Mouse (Mus musculus) myocyte (in vitro differentiated cells): ENCODE data around the gene Plxnc1. TPM values are rescaled to one million over a fixed set of nuclear protein-coding genes. Genes with fewer than 3 reads are reported as not detected.

Experiments
- H3K27me3 ChIP-seq: one replicate; pipeline ENCODE4 v1.6.1; 2011; ENCODE audit not compliant: control insufficient read depth, insufficient read depth, insufficient read length
- H3K36me3 ChIP-seq: one replicate; pipeline ENCODE4 v1.6.1; 2011; ENCODE audit not compliant: control insufficient read depth, insufficient read depth
- H3K4me2 ChIP-seq: one replicate; pipeline ENCODE4 v1.6.1; 2011; ENCODE audit warnings: low read depth, control low read depth
- H3K4me3 ChIP-seq: one replicate; pipeline ENCODE4 v1.5.1; 2011; ENCODE audit warnings: mild to moderate bottlenecking, control low read depth, moderate library complexity
- H3K79me2 ChIP-seq: one replicate; pipeline ENCODE4 v1.6.1; 2011; ENCODE audit not compliant: control insufficient read depth, insufficient read depth
- H3ac ChIP-seq: one replicate; pipeline ENCODE4 v1.6.1; 2011; ENCODE audit not compliant: control insufficient read depth, insufficient read length
- CEBPB ChIP-seq: IDR thresholded peaks from 2 replicates; pipeline ENCODE4 v1.6.1; 2011; ENCODE audit warnings: mild to moderate bottlenecking, moderate library complexity; ENCODE audit not compliant: poor library complexity, insufficient read depth, severe bottlenecking
- E2F4 ChIP-seq: IDR thresholded peaks from one replicate; pipeline ENCODE4 v1.6.1; 2011; ENCODE audit warnings: mild to moderate bottlenecking, control low read depth, moderate library complexity; ENCODE audit not compliant: insufficient read depth
- MAX ChIP-seq: IDR thresholded peaks from one replicate; pipeline ENCODE4 v1.6.1; 2011; ENCODE audit warnings: low read depth, mild to moderate bottlenecking, control low read depth
- MYOD1 ChIP-seq, 3 experiments: IDR thresholded peaks; one replicate each; pipeline ENCODE4 v1.6.1; 2011; ENCODE audit warnings: control low read depth in 2 of 3, low read depth in 2 of 3, mild to moderate bottlenecking in 2 of 3, moderate library complexity in 1 of 3; ENCODE audit not compliant: insufficient read length in 2 of 3, control insufficient read depth in 1 of 3
- MYOG ChIP-seq, 3 experiments: IDR thresholded peaks; one replicate each; pipeline ENCODE4 v1.6.1; 2011; ENCODE audit warnings: control low read depth in 2 of 3, low read depth in 2 of 3, mild to moderate bottlenecking in 2 of 3; ENCODE audit not compliant: insufficient read length in 2 of 3, control insufficient read depth in 1 of 3, insufficient read depth in 1 of 3
- POLR2A ChIP-seq: IDR thresholded peaks from one replicate; pipeline ENCODE4 v1.6.1; 2011; ENCODE audit warnings: low read depth, mild to moderate bottlenecking, control low read depth, moderate library complexity; ENCODE audit not compliant: insufficient read length
- POLR2AphosphoS2 ChIP-seq: IDR thresholded peaks from one replicate; pipeline ENCODE4 v1.6.1; 2011; ENCODE audit warnings: low read depth, control low read depth; ENCODE audit not compliant: insufficient read length
- REST ChIP-seq: IDR thresholded peaks from one replicate; pipeline ENCODE4 v1.6.1; 2011; ENCODE audit warnings: mild to moderate bottlenecking, control low read depth, moderate library complexity; ENCODE audit not compliant: insufficient read depth, insufficient read length
- SRF ChIP-seq: IDR thresholded peaks from one replicate; pipeline ENCODE4 v1.6.1; 2011; ENCODE audit warnings: low read depth; ENCODE audit not compliant: control insufficient read depth, insufficient read length
- TCF12 ChIP-seq: IDR thresholded peaks from one replicate; pipeline ENCODE4 v1.6.1; 2011; ENCODE audit warnings: mild to moderate bottlenecking, control low read depth; ENCODE audit not compliant: poor library complexity, insufficient read depth, severe bottlenecking
- TCF3 ChIP-seq: IDR thresholded peaks from one replicate; pipeline ENCODE4 v1.6.1; 2011; ENCODE audit warnings: low read depth, control low read depth; ENCODE audit not compliant: insufficient read length
- USF1 ChIP-seq: IDR thresholded peaks from one replicate; pipeline ENCODE4 v1.6.1; 2011; ENCODE audit warnings: low read depth, mild to moderate bottlenecking, control low read depth, moderate library complexity
- polyA plus RNA-seq: library from polyadenylated mRNA; unstranded; fragments of >200 nt; fragmentation: generic; extraction: Trizol; gene quantifications from one replicate; pipeline ENCODE4 v1.2.1, GENCODE M21; 2012; ENCODE audit warnings: missing spikeins

The Plxnc1 gene
- polyA plus RNA-seq, 1 experiment: not detected

DNA sequence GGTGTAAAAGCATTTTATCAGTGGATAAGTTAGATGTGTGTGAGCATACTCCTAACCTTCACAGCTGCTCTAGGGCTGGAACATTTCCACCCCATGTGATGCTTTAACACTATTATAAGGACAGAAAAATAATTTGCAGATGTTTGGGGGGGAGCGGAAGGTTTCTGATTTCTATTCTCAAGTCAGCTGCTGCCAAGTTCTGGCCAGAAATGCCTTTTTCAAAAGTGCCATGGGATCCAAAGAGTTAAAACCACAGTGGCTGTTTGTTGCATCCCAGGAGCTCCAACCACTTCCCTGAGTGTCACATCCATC, 139.8 kb downstream of the Plxnc1 start:
- no peaks in the 10 kb centered on the region for H3K36me3 ChIP-seq
- H3ac ChIP-seq: no peak overlapping the region
- no peaks in the 10 kb centered on the region for H3K79me2 ChIP-seq
- TF ChIP-seq MYOG (IDR thresholded peaks at IDR 0.05; ENCODE audit: control insufficient read depth in 1 of 3, insufficient read depth in 1 of 3, insufficient read length in 2 of 3, low read depth in 2 of 3) (no peak), CEBPB (no peak), POLR2A (no peak), MAX (no peak), POLR2AphosphoS2 (no peak), SRF (no peak), REST (no peak), USF1 (no peak), E2F4 (no peak)
- H3K27me3 ChIP-seq: no peaks in the 10 kb centered on the region
- no peak overlapping the region for H3K4me2 ChIP-seq
- H3K4me3 ChIP-seq: no peak overlapping the region

DNA sequence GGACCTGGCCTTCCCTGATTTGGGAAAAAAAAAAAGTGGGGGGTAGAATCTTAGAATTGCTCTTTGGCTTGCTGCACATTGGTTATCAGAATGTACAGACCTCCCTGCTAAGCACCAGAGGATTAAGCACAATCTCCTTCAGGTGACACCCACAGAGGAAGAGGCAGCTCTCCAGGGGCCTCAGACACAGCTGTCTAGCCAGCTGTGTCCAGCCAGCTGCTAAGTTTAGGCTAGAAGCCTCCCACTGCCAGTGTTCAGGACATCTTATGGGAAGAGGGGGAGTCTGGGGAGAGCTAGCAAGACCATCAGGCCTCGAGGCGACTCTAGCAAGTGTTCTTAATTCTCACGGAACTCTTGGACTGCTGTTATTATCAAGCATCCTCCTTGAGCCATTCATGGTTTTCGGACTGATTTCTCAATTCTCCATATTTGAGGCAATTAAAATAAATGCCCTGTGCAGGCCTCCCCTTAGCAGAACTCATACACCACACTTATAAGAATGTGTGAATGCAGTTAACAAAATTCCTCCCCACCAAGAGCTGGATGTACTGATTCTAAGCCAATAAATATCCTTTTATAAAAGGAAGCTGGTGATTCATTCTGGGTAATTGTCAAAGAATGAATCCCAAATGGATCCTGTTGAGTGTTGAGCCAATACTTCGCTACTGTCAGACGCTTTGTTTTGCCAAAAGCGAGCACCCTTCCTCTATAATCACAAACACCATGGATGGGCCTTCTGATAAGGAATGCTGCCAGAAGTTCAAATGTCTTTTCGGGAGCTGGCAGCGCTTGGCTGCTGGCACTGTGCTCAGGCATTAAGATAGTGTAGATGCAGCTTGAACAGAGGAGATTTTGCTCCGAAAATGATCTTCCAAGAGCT, 140.4 kb downstream of the Plxnc1 start:
- TF ChIP-seq CEBPB: no peak
- no peak for TF ChIP-seq SRF
- no peak for TF ChIP-seq MAX
- TF ChIP-seq TCF12: no peak
- TF ChIP-seq MYOD1 (IDR thresholded peaks at IDR 0.05; ENCODE audit: control insufficient read depth in 1 of 3, insufficient read length in 2 of 3, low read depth in 2 of 3): peak in 1 of 3 experiments; percentile 2
- TF ChIP-seq USF1: no peak
- no peak for TF ChIP-seq POLR2AphosphoS2
- no peak for TF ChIP-seq REST
- Histone ChIP-seq H3K4me2 (no peak overlapping the region), H3K79me2 (no peaks in the 10 kb centered on the region), H3K4me3 (no peak overlapping the region), H3K27me3 (no peaks in the 10 kb centered on the region), H3K36me3 (no peaks in the 10 kb centered on the region), H3ac (no peak overlapping the region)

DNA sequence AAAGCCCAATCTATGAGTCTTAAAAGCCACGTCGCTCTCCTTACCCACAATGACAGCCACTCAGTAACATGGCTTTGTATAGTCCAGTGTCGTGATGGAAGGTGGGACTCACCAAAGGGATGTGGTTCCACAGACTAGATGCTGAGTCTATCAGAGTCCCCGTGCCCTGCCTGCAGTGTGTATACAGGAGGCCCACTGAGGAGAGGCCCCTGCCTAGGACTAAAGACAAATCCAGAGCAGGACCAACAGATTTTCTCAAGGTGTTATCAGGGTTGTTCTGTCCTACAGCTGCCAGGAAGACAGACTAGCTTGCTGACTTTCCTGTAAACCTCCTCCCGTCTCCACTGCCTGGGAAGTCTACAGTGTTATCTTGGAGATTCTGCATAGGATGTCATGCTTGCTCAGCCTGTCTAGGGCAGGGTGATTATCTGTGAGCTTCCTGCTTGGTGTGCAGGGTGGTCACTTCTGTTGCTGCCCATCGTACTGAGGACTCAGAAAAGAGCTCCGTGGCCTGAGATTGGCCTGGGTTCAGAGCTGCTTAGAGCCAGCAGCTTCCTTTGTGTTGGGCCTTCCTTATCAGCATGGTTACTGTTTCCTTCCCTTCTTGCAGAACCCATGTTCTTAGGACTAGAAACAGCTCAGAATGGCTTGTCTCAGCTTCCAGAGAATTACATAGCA, 143.8 kb downstream of the Plxnc1 start:
- Histone ChIP-seq H3ac (no peak overlapping the region), H3K36me3 (no peaks in the 10 kb centered on the region), H3K79me2 (no peaks in the 10 kb centered on the region), H3K4me3 (no peak overlapping the region), H3K4me2 (no peak overlapping the region), H3K27me3 (no peaks in the 10 kb centered on the region)
- no peak for TF ChIP-seq CEBPB
- no peak for TF ChIP-seq MYOG (IDR thresholded peaks at IDR 0.05; ENCODE audit: control insufficient read depth in 1 of 3, insufficient read depth in 1 of 3, insufficient read length in 2 of 3, low read depth in 2 of 3)
- TF ChIP-seq MYOD1 (IDR thresholded peaks at IDR 0.05; ENCODE audit: control insufficient read depth in 1 of 3, insufficient read length in 2 of 3, low read depth in 2 of 3): no peak
- no peak for TF ChIP-seq TCF3
- no peak for TF ChIP-seq TCF12
- no peak for TF ChIP-seq MAX
- TF ChIP-seq REST: no peak
- TF ChIP-seq USF1: no peak
- no peak for TF ChIP-seq E2F4
- TF ChIP-seq POLR2AphosphoS2: no peak
- TF ChIP-seq SRF: no peak
- no peak for TF ChIP-seq POLR2A

DNA sequence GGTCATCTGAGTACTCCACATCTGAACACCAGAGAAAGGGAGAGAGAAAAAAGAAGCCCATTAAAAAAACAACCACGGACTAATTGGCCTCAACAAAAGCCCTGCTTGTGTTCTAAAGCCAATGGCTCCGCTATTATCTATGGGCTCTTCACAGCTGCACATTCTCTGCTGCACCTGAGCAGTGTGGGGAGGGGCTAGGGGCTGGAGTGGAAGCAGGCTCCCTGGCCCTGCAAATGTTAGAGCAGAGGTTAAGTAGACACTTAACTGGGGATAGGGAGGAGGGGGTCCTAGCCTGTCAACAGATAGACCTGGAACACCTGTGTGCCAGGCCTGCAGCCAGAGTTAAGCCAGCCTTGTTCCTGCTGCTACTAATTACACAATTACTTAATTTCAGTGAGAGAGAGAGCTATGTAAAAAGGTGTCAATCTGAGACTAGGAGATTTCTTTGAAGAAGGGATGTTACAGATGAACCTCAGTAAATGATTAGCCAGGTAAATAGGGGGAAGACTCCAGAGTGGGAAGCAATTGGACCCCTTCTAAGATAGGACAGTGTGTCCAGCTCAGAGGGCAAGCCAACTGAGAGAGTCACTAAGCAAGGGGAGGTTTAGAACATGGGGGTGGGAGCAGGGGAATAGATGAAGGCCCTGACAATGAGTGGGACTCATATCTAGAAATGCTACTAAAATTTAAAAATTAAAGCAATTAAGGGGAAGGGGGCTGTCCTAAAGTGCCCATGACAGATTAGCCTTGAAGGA, 145.0 kb downstream of the Plxnc1 start:
- no peak for TF ChIP-seq USF1
- TF ChIP-seq E2F4: no peak
- TF ChIP-seq MYOD1 (IDR thresholded peaks at IDR 0.05; ENCODE audit: control insufficient read depth in 1 of 3, insufficient read length in 2 of 3, low read depth in 2 of 3): no peak
- TF ChIP-seq REST: no peak
- TF ChIP-seq POLR2AphosphoS2: no peak
- no peak for TF ChIP-seq TCF3
- TF ChIP-seq SRF: no peak
- TF ChIP-seq MAX: no peak
- no peak for TF ChIP-seq TCF12
- TF ChIP-seq MYOG (IDR thresholded peaks at IDR 0.05; ENCODE audit: control insufficient read depth in 1 of 3, insufficient read depth in 1 of 3, insufficient read length in 2 of 3, low read depth in 2 of 3): no peak
- no peak for TF ChIP-seq CEBPB
- no peak for TF ChIP-seq POLR2A
- Histone ChIP-seq H3K79me2 (no peaks in the 10 kb centered on the region), H3K4me3 (no peak overlapping the region), H3K36me3 (no peaks in the 10 kb centered on the region), H3K4me2 (no peak overlapping the region), H3K27me3 (no peaks in the 10 kb centered on the region), H3ac (no peak overlapping the region)
